In the genomic region with DNA sequence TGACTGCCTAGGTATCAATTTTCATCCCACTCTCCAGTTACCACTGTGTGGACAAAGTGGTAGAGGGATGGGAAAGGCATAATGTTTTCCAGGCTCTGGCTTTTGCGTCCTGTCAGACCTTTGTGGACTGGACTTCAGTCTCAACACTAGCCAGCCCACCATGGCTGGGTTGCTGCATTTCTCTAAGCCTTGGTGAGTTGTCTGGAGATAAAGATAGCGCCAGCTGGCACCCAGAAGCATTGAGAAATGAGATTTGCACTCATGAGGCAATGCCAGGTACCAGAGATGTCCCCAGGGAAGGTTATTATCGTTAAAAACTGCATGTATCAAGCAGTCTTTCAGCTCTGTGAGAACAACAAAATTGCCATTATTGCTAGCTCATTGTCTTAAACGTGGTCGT, we compare ENCODE assay signal across 16 mouse cellular contexts. TPM values are rescaled to one million over a fixed set of nuclear protein-coding genes. Genes with fewer than 3 reads are reported as not detected.
DNase-seq lines count a peak whose midpoint lies in the region; ATAC-seq lines count a peak whose summit lies in the region.
"Had no signal": no experiment of that assay in that cellular context is flagged by ENCODE, and none has a peak within 500 bp of the region (broad histone marks: within the 10 kb centered on the region; RNA-seq: fewer than 3 reads in every experiment).

No protein-coding gene starts in this region.

- no peak for ATAC-seq in midbrain, embryonic 11.5 days (ENCODE audit: low FRiP score)
- no peak for ATAC-seq in midbrain, embryonic 16.5 days
- ATAC-seq in forebrain, embryonic 14.5 days = no peak
- no peak for ATAC-seq in hindbrain, embryonic 14.5 days (ENCODE audit: low FRiP score)
- ATAC-seq in megakaryocyte-erythroid progenitor cell, adult 5-6 weeks (replicated peaks; ENCODE audit: low FRiP score, low TSS enrichment, poor library complexity, severe bottlenecking) = no peak
- no peak for ATAC-seq in kidney, embryonic 16.5 days (ENCODE audit: low FRiP score, low TSS enrichment)
- ATAC-seq: liver, postnatal 0 days had no signal

- peaks cover 11% of the 10 kb centered on the region for H3K4me1 ChIP-seq in midbrain, embryonic 11.5 days (ENCODE audit: control insufficient read depth, insufficient read depth, low read length)
- peaks cover 25% of the 10 kb centered on the region for H3K4me1 ChIP-seq in midbrain, embryonic 16.5 days (ENCODE audit: control insufficient read depth, insufficient read depth, low read length)
- peaks cover 41% of the 10 kb centered on the region for H3K4me1 ChIP-seq in forebrain, embryonic 14.5 days (ENCODE audit: control insufficient read depth, insufficient read depth, low read length)
- peaks cover 27% of the 10 kb centered on the region for H3K4me1 ChIP-seq in hindbrain, embryonic 14.5 days (replicated peaks; ENCODE audit: control insufficient read depth, insufficient read depth, low read length)
- H3K4me1 ChIP-seq in kidney, embryonic 16.5 days (ENCODE audit: insufficient read depth, low read length) = peaks cover 5% of the 10 kb centered on the region

- H3K27ac ChIP-seq in midbrain, embryonic 11.5 days (ENCODE audit: low read depth, low read length) = no peak overlapping the region
- no peak overlapping the region for H3K27ac ChIP-seq in midbrain, embryonic 16.5 days (ENCODE audit: low read length)
- H3K27ac ChIP-seq in forebrain, embryonic 14.5 days (ENCODE audit: low read depth, low read length) = peak overlapping the region; percentile 91
- H3K27ac ChIP-seq in hindbrain, embryonic 14.5 days = peak overlapping the region; percentile 78
- no peak overlapping the region for H3K27ac ChIP-seq in kidney, embryonic 16.5 days (ENCODE audit: low read length)
- H3K27ac ChIP-seq: heart, adult 2 months; left cerebral cortex, adult 2 months; macrophage had no signal

- H3K4me2 ChIP-seq in midbrain, embryonic 11.5 days = no peak overlapping the region
- no peak overlapping the region for H3K4me2 ChIP-seq in midbrain, embryonic 16.5 days (ENCODE audit: low read length)
- no peak overlapping the region for H3K4me2 ChIP-seq in forebrain, embryonic 14.5 days (ENCODE audit: low read length)
- H3K4me2 ChIP-seq in hindbrain, embryonic 14.5 days (replicated peaks) = no peak overlapping the region
- no peak overlapping the region for H3K4me2 ChIP-seq in kidney, embryonic 16.5 days (replicated peaks; ENCODE audit: low read depth, low read length)

- no peaks in the 10 kb centered on the region for H3K9me3 ChIP-seq in midbrain, embryonic 11.5 days (ENCODE audit: control insufficient read depth, low read length)
- no peaks in the 10 kb centered on the region for H3K9me3 ChIP-seq in midbrain, embryonic 16.5 days (replicated peaks; ENCODE audit: control insufficient read depth, low read length, poor library complexity, severe bottlenecking)
- no peaks in the 10 kb centered on the region for H3K9me3 ChIP-seq in forebrain, embryonic 14.5 days (replicated peaks; ENCODE audit: control insufficient read depth, low read length)
- H3K9me3 ChIP-seq in hindbrain, embryonic 14.5 days (ENCODE audit: control insufficient read depth, low read length) = no peaks in the 10 kb centered on the region
- H3K9me3 ChIP-seq in kidney, embryonic 16.5 days (ENCODE audit: low read length) = no peaks in the 10 kb centered on the region

- no peak overlapping the region for H3K4me3 ChIP-seq in midbrain, embryonic 11.5 days (ENCODE audit: low read depth, low read length)
- H3K4me3 ChIP-seq in midbrain, embryonic 16.5 days (ENCODE audit: low read depth, low read length) = no peak overlapping the region
- H3K4me3 ChIP-seq in forebrain, embryonic 14.5 days (ENCODE audit: low read depth, low read length) = no peak overlapping the region
- no peak overlapping the region for H3K4me3 ChIP-seq in hindbrain, embryonic 14.5 days (replicated peaks; ENCODE audit: low read length)
- H3K4me3 ChIP-seq in kidney, embryonic 16.5 days (ENCODE audit: low read length) = no peak overlapping the region
- H3K4me3 ChIP-seq: heart, adult 2 months; layer of hippocampus, adult 2 months; left cerebral cortex, adult 2 months; myocyte had no signal

- no peaks in the 10 kb centered on the region for H3K27me3 ChIP-seq in midbrain, embryonic 11.5 days (ENCODE audit: control insufficient read depth, insufficient read depth, low read length)
- no peaks in the 10 kb centered on the region for H3K27me3 ChIP-seq in midbrain, embryonic 16.5 days (ENCODE audit: control insufficient read depth, insufficient read depth, low read depth, low read length)
- no peaks in the 10 kb centered on the region for H3K27me3 ChIP-seq in forebrain, embryonic 14.5 days (replicated peaks; ENCODE audit: control insufficient read depth, insufficient read depth, low read length)
- H3K27me3 ChIP-seq in hindbrain, embryonic 14.5 days (ENCODE audit: control insufficient read depth, insufficient read depth, low read length) = no peaks in the 10 kb centered on the region
- no peaks in the 10 kb centered on the region for H3K27me3 ChIP-seq in kidney, embryonic 16.5 days (ENCODE audit: insufficient read depth, low read length)

- no peak overlapping the region for H3K9ac ChIP-seq in midbrain, embryonic 11.5 days (ENCODE audit: low read length)
- no peak overlapping the region for H3K9ac ChIP-seq in midbrain, embryonic 16.5 days (ENCODE audit: low read depth, low read length)
- H3K9ac ChIP-seq in forebrain, embryonic 14.5 days (ENCODE audit: low read length) = no peak overlapping the region
- H3K9ac ChIP-seq in hindbrain, embryonic 14.5 days = no peak overlapping the region
- H3K9ac ChIP-seq in kidney, embryonic 16.5 days (replicated peaks; ENCODE audit: low read length) = no peak overlapping the region
- H3K9ac ChIP-seq: liver, postnatal 0 days had no signal

- 85% methylated on average over 5 of the region's 5 CpGs for WGBS in midbrain, embryonic 11.5 days
- 65% methylated on average over 5 of the region's 5 CpGs for WGBS in midbrain, embryonic 16.5 days
- 51% methylated on average over 5 of the region's 5 CpGs for WGBS in forebrain, embryonic 14.5 days
- 48% methylated on average over 5 of the region's 5 CpGs for WGBS in hindbrain, embryonic 14.5 days
- WGBS in kidney, embryonic 16.5 days = 79% methylated on average over 5 of the region's 5 CpGs

- H3K36me3 ChIP-seq in midbrain, embryonic 11.5 days (ENCODE audit: control insufficient read depth, insufficient read depth, low read length) = no peaks in the 10 kb centered on the region
- H3K36me3 ChIP-seq in midbrain, embryonic 16.5 days (ENCODE audit: control insufficient read depth, insufficient read depth, low read length) = no peaks in the 10 kb centered on the region
- no peaks in the 10 kb centered on the region for H3K36me3 ChIP-seq in forebrain, embryonic 14.5 days (ENCODE audit: control insufficient read depth, insufficient read depth, low read length)
- H3K36me3 ChIP-seq in hindbrain, embryonic 14.5 days (replicated peaks; ENCODE audit: control insufficient read depth, insufficient read depth) = no peaks in the 10 kb centered on the region
- H3K36me3 ChIP-seq in kidney, embryonic 16.5 days (ENCODE audit: insufficient read depth, low read length) = no peaks in the 10 kb centered on the region

- DNase-seq in midbrain, embryonic 11.5 days (ENCODE audit: low spot score, missing footprints) = peak; percentile 59
- peak; percentile 61 for DNase-seq in forebrain, embryonic 14.5 days (ENCODE audit: low spot score)
- no peak for DNase-seq in hindbrain, embryonic 14.5 days (ENCODE audit: low spot score)
- no peak for DNase-seq in gastrocnemius, adult 8-10 months (ENCODE audit: low spot score in 2 of 2)
- DNase-seq: heart, adult 2 months; heart, postnatal 10 days; kidney, adult 11 months; liver, postnatal 0 days; right cerebral cortex, postnatal 25 days had no signal

RNA-seq across cellular contexts. Expression of gene Il9r, which starts 57.3 kb away (rescaled TPM):
- not detected in 2 replicates for polyA plus RNA-seq in midbrain, embryonic 11.5 days (2014; fragmentation: Nextera tagmentation; extraction: Ambion mirVana)
- polyA plus RNA-seq in midbrain, embryonic 16.5 days (2015; fragmentation: Nextera tagmentation; extraction: Ambion mirVana) = not detected in 2 replicates
- polyA plus RNA-seq in forebrain, embryonic 14.5 days (2014; fragmentation: Nextera tagmentation; extraction: Ambion mirVana) = not detected in 2 replicates
- not detected in 2 replicates for polyA plus RNA-seq in hindbrain, embryonic 14.5 days (2014; fragmentation: Nextera tagmentation; extraction: Ambion mirVana)
- total RNA-seq in gastrocnemius, adult 8-10 months (2022) = under 1 TPM in 1 of 4 experiments, not detected in 3; 0.29 TPM
- not detected in 2 replicates for total RNA-seq in megakaryocyte-erythroid progenitor cell, adult 5-6 weeks (2014; fragmentation: Nextera tagmentation)
- total RNA-seq in megakaryocyte-erythroid progenitor cell, adult 5-6 weeks (2017) = 0.19 TPM in 1 of 2 replicates, not detected in the other
- 0.04 TPM in 1 of 2 replicates, not detected in the other for polyA plus RNA-seq in kidney, embryonic 16.5 days (2015; fragmentation: Nextera tagmentation; extraction: Ambion mirVana)
- total RNA-seq: heart, adult 2 months; layer of hippocampus, adult 2 months; left cerebral cortex, adult 2 months had no signal
- polyA plus RNA-seq: macrophage had no signal

Comparison
In these comparisons a context has a peak if more than half of its experiments do, and no peak if none do; other contexts are left out.
1. DNase-seq: peak in midbrain, embryonic 11.5 days (single experiment) and forebrain, embryonic 14.5 days (single experiment); none in hindbrain, embryonic 14.5 days (single experiment) and gastrocnemius, adult 8-10 months (0 of 2).
2. H3K27ac ChIP-seq: peak in forebrain, embryonic 14.5 days (single experiment) and hindbrain, embryonic 14.5 days (single experiment); none in midbrain, embryonic 11.5 days (single experiment), midbrain, embryonic 16.5 days (single experiment) and kidney, embryonic 16.5 days (single experiment).